Mouse (Mus musculus): ENCODE data around the gene Sp3. TPM values are rescaled to one million over a fixed set of nuclear protein-coding genes. Genes with fewer than 3 reads are reported as not detected.
"Not testable (repeated sequence)": the region's sequence is repeated elsewhere in the genome, so short reads cannot be mapped to it uniquely, and the experiment has no call there.

Gene Sp3
- polyA plus RNA-seq, 1 experiment: 14.2 TPM

- peak overlapping the region; percentile 59; the same call in 1 of the 2 replicates for H3K27ac ChIP-seq (ENCODE audit: insufficient read depth, low read depth, low read length)
- H3K4me1 ChIP-seq (ENCODE audit: control insufficient read depth, insufficient read depth, insufficient read length, low read length): peaks cover 14% of the 10 kb centered on the region; the same call in 1 of the 2 replicates
- no peaks in the 10 kb centered on the region for H3K36me3 ChIP-seq (ENCODE audit: control insufficient read depth, insufficient read depth, low read length)
- 23% methylated on average over 20 of the region's 20 CpGs for WGBS
- peak overlapping the region; percentile 18; the same call in 1 of the 2 replicates for H3K4me3 ChIP-seq (ENCODE audit: low read depth, low read length)
- TF ChIP-seq CTCF (IDR thresholded peaks at IDR 0.05; ENCODE audit: extremely low read depth, insufficient read length, insufficient replicate concordance, low read depth, low read length): no peak
- no peak for TF ChIP-seq POLR2A (IDR thresholded peaks at IDR 0.05; ENCODE audit: low read depth, low read length)
- no peaks in the 10 kb centered on the region for H3K27me3 ChIP-seq (ENCODE audit: control insufficient read depth, insufficient read depth, low read length)
These were observed 71.9 kb downstream of the Sp3 start for GRCm38 (mm10) chr2:72908191-72908910.

- TF ChIP-seq CTCF (IDR thresholded peaks at IDR 0.05; ENCODE audit: extremely low read depth, insufficient read length, insufficient replicate concordance, low read depth, low read length) (no peak), POLR2A (IDR thresholded peaks at IDR 0.05; ENCODE audit: low read depth, low read length) (no peak)
- Histone ChIP-seq H3K4me3 (ENCODE audit: low read depth, low read length) (no peak overlapping the region), H3K4me1 (ENCODE audit: control insufficient read depth, insufficient read depth, insufficient read length, low read length) (peaks cover 10% of the 10 kb centered on the region; the same call in 1 of the 2 replicates), H3K27me3 (ENCODE audit: control insufficient read depth, insufficient read depth, low read length) (no peaks in the 10 kb centered on the region), H3K27ac (ENCODE audit: insufficient read depth, low read depth, low read length) (no peak overlapping the region), H3K36me3 (ENCODE audit: control insufficient read depth, insufficient read depth, low read length) (no peaks in the 10 kb centered on the region)
- 88% methylated on average over 8 of the region's 8 CpGs for WGBS
These were observed 73.5 kb downstream of the Sp3 start for GRCm38 (mm10) chr2:72906745-72907144.

- H3K27ac ChIP-seq (ENCODE audit: insufficient read depth, low read depth, low read length); H3K4me3 ChIP-seq (ENCODE audit: low read depth, low read length); H3K4me1 ChIP-seq (ENCODE audit: control insufficient read depth, insufficient read depth, insufficient read length, low read length); H3K36me3 ChIP-seq (ENCODE audit: control insufficient read depth, insufficient read depth, low read length); H3K27me3 ChIP-seq (ENCODE audit: control insufficient read depth, insufficient read depth, low read length): not testable (repeated sequence)
- 93% methylated on average over 16 of the region's 16 CpGs for WGBS
These were observed 77.2 kb downstream of the Sp3 start for GRCm38 (mm10) chr2:72902816-72903680.

- Histone ChIP-seq H3K4me3 (ENCODE audit: low read depth, low read length) (no peak overlapping the region), H3K27me3 (ENCODE audit: control insufficient read depth, insufficient read depth, low read length) (no peaks in the 10 kb centered on the region), H3K36me3 (ENCODE audit: control insufficient read depth, insufficient read depth, low read length) (no peaks in the 10 kb centered on the region), H3K27ac (ENCODE audit: insufficient read depth, low read depth, low read length) (no peak overlapping the region), H3K4me1 (ENCODE audit: control insufficient read depth, insufficient read depth, insufficient read length, low read length) (no peaks in the 10 kb centered on the region)
- 82% methylated on average over 2 of the region's 2 CpGs for WGBS
- no peak for TF ChIP-seq CTCF (IDR thresholded peaks at IDR 0.05; ENCODE audit: extremely low read depth, insufficient read length, insufficient replicate concordance, low read depth, low read length)
- no peak for TF ChIP-seq POLR2A (IDR thresholded peaks at IDR 0.05; ENCODE audit: low read depth, low read length)
These were observed 81.4 kb downstream of the Sp3 start for GRCm38 (mm10) chr2:72898782-72899305.

GRCm38 (mm10) chr2:72898094-72898781, 82.0 kb downstream of the Sp3 start:
- no peaks in the 10 kb centered on the region for H3K4me1 ChIP-seq (ENCODE audit: control insufficient read depth, insufficient read depth, insufficient read length, low read length)
- 71% methylated on average over 3 of the region's 3 CpGs for WGBS
- H3K27ac ChIP-seq (ENCODE audit: insufficient read depth, low read depth, low read length): no peak overlapping the region
- H3K27me3 ChIP-seq (ENCODE audit: control insufficient read depth, insufficient read depth, low read length): no peaks in the 10 kb centered on the region
- TF ChIP-seq POLR2A (IDR thresholded peaks at IDR 0.05; ENCODE audit: low read depth, low read length) (no peak), CTCF (IDR thresholded peaks at IDR 0.05; ENCODE audit: extremely low read depth, insufficient read length, insufficient replicate concordance, low read depth, low read length) (no peak)
- no peak overlapping the region for H3K4me3 ChIP-seq (ENCODE audit: low read depth, low read length)
- no peaks in the 10 kb centered on the region for H3K36me3 ChIP-seq (ENCODE audit: control insufficient read depth, insufficient read depth, low read length)

GRCm38 (mm10) chr2:72889806-72890205, 90.4 kb downstream of the Sp3 start:
- Histone ChIP-seq H3K36me3 (ENCODE audit: control insufficient read depth, insufficient read depth, low read length) (no peaks in the 10 kb centered on the region), H3K4me1 (ENCODE audit: control insufficient read depth, insufficient read depth, insufficient read length, low read length) (peaks cover 7% of the 10 kb centered on the region; the same call in 1 of the 2 replicates), H3K4me3 (ENCODE audit: low read depth, low read length) (no peak overlapping the region), H3K27ac (ENCODE audit: insufficient read depth, low read depth, low read length) (no peak overlapping the region), H3K27me3 (ENCODE audit: control insufficient read depth, insufficient read depth, low read length) (no peaks in the 10 kb centered on the region)
- TF ChIP-seq POLR2A (IDR thresholded peaks at IDR 0.05; ENCODE audit: low read depth, low read length) (no peak), CTCF (IDR thresholded peaks at IDR 0.05; ENCODE audit: extremely low read depth, insufficient read length, insufficient replicate concordance, low read depth, low read length) (no peak)

Other genes with a start within 250 kb of the Sp3 start
- gene Gm11084, start 6.3 kb upstream of the Sp3 start, polyA plus RNA-seq (2012; rRNA removed): not detected in 2 replicates
- 1.4 and 1.5 TPM in 2 replicates for gene Ola1, start 238.5 kb upstream of the Sp3 start, polyA plus RNA-seq (2012; rRNA removed)